Mouse (Mus musculus) layer of hippocampus, postnatal 25 days (tissue): ENCODE measurements around the gene Myo18a. TPM values are rescaled to one million over a fixed set of nuclear protein-coding genes. Genes with fewer than 3 reads are reported as not detected.

Experiments
- DNase-seq, 2 experiments: peaks; one replicate each; pipeline ENCODE4 v3.0.0; 2022; ENCODE audit warnings: mixed read lengths in 2 of 2, low spot score in 1 of 2; ENCODE audit errors: extremely low spot score in 1 of 2
- total RNA-seq, 2 experiments: library from RNA; stranded (reverse); gene quantifications; 2 replicates each; pipeline ENCODE4 v1.2.3; 2021

Gene Myo18a
- total RNA-seq, 2 experiments from 2014 or later = 136 to 158 TPM

GRCm38 (mm10) chr11:77892883-77893282, 129.8 kb downstream of the Myo18a start:
- no peak for DNase-seq

- DNase-seq = no peak
Observed at GRCm38 (mm10) chr11:77893283-77893682, 130.2 kb downstream of the Myo18a start.

- DNase-seq = peak; percentile 59 to 74
Observed at GRCm38 (mm10) chr11:77893787-77894718, 131.0 kb downstream of the Myo18a start, which contains the start of gene Pipox. Gene Pipox, minus strand, starts transcription at chr11:77894096.

- DNase-seq = no peak
Observed at GRCm38 (mm10) chr11:77894967-77895366, 131.9 kb downstream of the Myo18a start.

GRCm38 (mm10) chr11:77896011-77896410, 133.0 kb downstream of the Myo18a start:
- DNase-seq = no peak

- no peak for DNase-seq
Observed at GRCm38 (mm10) chr11:77896480-77896819, 133.4 kb downstream of the Myo18a start.

GRCm38 (mm10) chr11:77896820-77897805, 134.1 kb downstream of the Myo18a start:
- no peak for DNase-seq

- no peak for DNase-seq
Observed at GRCm38 (mm10) chr11:77900187-77900586, 137.1 kb downstream of the Myo18a start.

- no peak for DNase-seq
Observed at GRCm38 (mm10) chr11:77900696-77901095, 137.7 kb downstream of the Myo18a start.

- no peak for DNase-seq
Observed at GRCm38 (mm10) chr11:77901366-77901765, 138.3 kb downstream of the Myo18a start.

GRCm38 (mm10) chr11:77901775-77902355, 138.8 kb downstream of the Myo18a start:
- DNase-seq = no peak

GRCm38 (mm10) chr11:77903761-77904160, 140.7 kb downstream of the Myo18a start:
- DNase-seq = no peak

GRCm38 (mm10) chr11:77904707-77905106, 141.7 kb downstream of the Myo18a start:
- no peak for DNase-seq

GRCm38 (mm10) chr11:77906097-77906687, 143.1 kb downstream of the Myo18a start:
- DNase-seq = no peak

- DNase-seq = no peak
Observed at GRCm38 (mm10) chr11:77906747-77907174, 143.7 kb downstream of the Myo18a start.

GRCm38 (mm10) chr11:77908468-77908867, 145.4 kb downstream of the Myo18a start:
- DNase-seq = no peak

- no peak for DNase-seq
Observed at GRCm38 (mm10) chr11:77909376-77909775, 146.3 kb downstream of the Myo18a start.

- DNase-seq = no peak
Observed at GRCm38 (mm10) chr11:77909776-77910175, 146.7 kb downstream of the Myo18a start.

- DNase-seq = no peak
Observed at GRCm38 (mm10) chr11:77913505-77913904, 150.5 kb downstream of the Myo18a start.

GRCm38 (mm10) chr11:77914598-77915260, 151.7 kb downstream of the Myo18a start:
- DNase-seq = no peak
